Mouse (Mus musculus): ENCODE data around the gene Pltp.

DNA sequence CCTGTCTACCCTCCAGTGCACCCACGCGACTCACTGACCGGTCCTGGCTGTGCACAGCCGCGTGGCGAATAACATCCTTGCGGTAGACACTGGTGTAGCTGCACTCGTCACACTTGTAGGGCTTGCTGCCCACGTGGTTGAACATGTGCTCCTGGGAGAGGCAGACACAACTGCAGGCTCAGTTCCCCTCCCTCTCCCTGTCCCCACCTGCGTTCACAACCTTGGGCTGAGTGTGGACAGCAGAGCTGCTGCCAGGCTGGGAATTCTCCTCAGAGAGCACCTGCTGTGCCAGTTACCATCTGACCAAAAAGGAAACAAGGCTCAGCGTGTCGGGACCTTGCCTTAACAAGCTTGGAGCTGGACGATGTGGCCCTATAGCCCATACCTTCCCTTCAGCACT is 43.9 kb upstream of the Pltp start:
- TF ChIP-seq CTCF (IDR thresholded peaks at IDR 0.05; ENCODE audit: control insufficient read depth, insufficient read depth, insufficient replicate concordance, low read depth, low read length), result no peak
- no peak for TF ChIP-seq POLR2A (IDR thresholded peaks at IDR 0.05; ENCODE audit: control insufficient read depth, low read depth, low read length)
